Mouse (Mus musculus) liver, adult 2 months (tissue): ENCODE measurements around the gene Mrps14.

Experiments used
- CTCF ChIP-seq: fragments of 200-500 bp; IDR thresholded peaks from 2 replicates; pipeline ENCODE4 v1.5.1; 2011; ENCODE audit warnings: low read depth, low read length, control low read depth
- POLR2A ChIP-seq: fragments of 200-500 bp; IDR thresholded peaks from 2 replicates; pipeline ENCODE4 v1.6.1; 2011; ENCODE audit warnings: low read length, control low read depth; ENCODE audit not compliant: insufficient read depth; ENCODE audit errors: extremely low read depth

DNA sequence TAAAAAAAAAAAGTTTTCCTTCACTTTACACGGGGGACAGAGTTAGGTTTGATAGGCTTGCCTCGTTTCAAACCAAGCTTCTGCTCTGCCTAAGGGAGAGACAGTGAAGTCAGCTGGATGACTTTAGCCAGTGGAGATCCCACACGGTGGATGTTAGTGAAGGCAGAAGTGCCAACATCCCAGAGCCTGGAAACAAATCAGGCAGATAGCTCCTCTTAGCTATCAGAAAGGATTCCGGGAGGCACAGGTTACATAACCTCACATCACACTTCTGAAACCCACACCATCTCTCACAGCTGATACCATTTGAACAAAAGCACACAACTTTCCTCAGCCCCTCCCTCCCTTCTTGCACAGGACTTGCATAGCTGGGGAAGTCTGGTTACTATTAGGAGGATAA is 55.8 kb downstream of the Mrps14 start:
- TF ChIP-seq CTCF (no peak), POLR2A (no peak)
